Mouse (Mus musculus): ENCODE results near the gene Amigo2. TPM values are rescaled to one million over a fixed set of nuclear protein-coding genes. Genes with fewer than 3 reads are reported as not detected.

The Amigo2 gene
- polyA plus RNA-seq, 1 experiment, result not detected

GRCm38 (mm10) chr15:97206506-97206905 is 40.6 kb downstream of the Amigo2 start:
- Histone ChIP-seq H3K9me3 (ENCODE audit: control insufficient read depth, low read length) (no peaks in the 10 kb centered on the region), H3K27me3 (ENCODE audit: control insufficient read depth) (no peaks in the 10 kb centered on the region), H3K4me1 (ENCODE audit: control insufficient read depth) (no peaks in the 10 kb centered on the region), H3K36me3 (ENCODE audit: control insufficient read depth) (no peaks in the 10 kb centered on the region), H3K4me3 (replicated peaks) (no peak overlapping the region)
- TF ChIP-seq TAL1 (IDR thresholded peaks at IDR 0.05; ENCODE audit: low read length) (no peak), GATA1 (IDR thresholded peaks at IDR 0.05; ENCODE audit: low read length) (no peak)

DNA sequence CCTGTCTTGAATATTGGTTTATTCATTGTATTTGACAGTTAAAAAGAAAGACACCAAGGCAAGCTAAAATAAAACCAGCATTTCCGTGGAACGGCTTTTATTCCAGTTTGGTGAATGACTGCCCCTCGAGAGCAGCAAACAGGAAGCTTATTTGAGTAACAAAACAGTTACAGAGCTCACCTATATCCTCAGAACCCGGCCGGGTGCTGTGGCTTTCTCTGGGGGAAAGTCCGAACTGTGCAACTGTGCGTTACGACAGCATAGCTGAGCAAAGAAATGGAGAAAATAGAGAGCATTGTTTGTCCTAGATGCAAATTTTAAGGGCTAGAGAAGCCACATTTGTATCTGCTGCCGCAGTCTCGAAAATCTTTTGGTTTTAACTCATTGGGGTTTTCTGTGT is 41.3 kb downstream of the Amigo2 start:
- Histone ChIP-seq H3K9me3 (ENCODE audit: control insufficient read depth, low read length) (no peaks in the 10 kb centered on the region), H3K27me3 (ENCODE audit: control insufficient read depth) (no peaks in the 10 kb centered on the region), H3K4me3 (replicated peaks) (no peak overlapping the region), H3K36me3 (ENCODE audit: control insufficient read depth) (no peaks in the 10 kb centered on the region), H3K4me1 (ENCODE audit: control insufficient read depth) (no peaks in the 10 kb centered on the region)
- TF ChIP-seq GATA1 (IDR thresholded peaks at IDR 0.05; ENCODE audit: low read length) (no peak), TAL1 (IDR thresholded peaks at IDR 0.05; ENCODE audit: low read length) (no peak)

DNA sequence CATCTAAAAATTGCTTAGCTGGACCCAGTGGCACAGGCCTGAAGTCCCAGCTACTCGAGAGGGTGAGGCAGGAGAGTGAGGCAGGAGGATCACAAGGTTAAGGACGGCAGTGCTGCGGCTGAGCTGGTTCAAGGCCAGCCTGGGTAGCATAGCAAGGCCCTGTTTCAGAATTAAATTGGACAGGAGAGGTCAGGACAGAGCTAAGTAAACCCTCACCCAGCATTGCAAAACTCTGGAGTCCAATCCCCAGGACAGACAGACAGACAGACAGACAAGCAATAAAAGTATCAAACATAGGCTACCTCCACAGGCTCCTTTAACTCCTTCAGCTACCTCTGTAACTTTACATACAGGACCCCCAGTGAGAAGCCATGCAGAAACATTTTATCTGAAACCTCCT is 42.2 kb downstream of the Amigo2 start:
- no peaks in the 10 kb centered on the region for H3K27me3 ChIP-seq (ENCODE audit: control insufficient read depth)
- H3K36me3 ChIP-seq (ENCODE audit: control insufficient read depth), result no peaks in the 10 kb centered on the region
- TF ChIP-seq GATA1 (IDR thresholded peaks at IDR 0.05; ENCODE audit: low read length) (no peak), TAL1 (IDR thresholded peaks at IDR 0.05; ENCODE audit: low read length) (no peak)
- no peaks in the 10 kb centered on the region for H3K4me1 ChIP-seq (ENCODE audit: control insufficient read depth)
- no peak overlapping the region for H3K4me3 ChIP-seq (replicated peaks)
- H3K9me3 ChIP-seq (ENCODE audit: control insufficient read depth, low read length), result no peaks in the 10 kb centered on the region

DNA sequence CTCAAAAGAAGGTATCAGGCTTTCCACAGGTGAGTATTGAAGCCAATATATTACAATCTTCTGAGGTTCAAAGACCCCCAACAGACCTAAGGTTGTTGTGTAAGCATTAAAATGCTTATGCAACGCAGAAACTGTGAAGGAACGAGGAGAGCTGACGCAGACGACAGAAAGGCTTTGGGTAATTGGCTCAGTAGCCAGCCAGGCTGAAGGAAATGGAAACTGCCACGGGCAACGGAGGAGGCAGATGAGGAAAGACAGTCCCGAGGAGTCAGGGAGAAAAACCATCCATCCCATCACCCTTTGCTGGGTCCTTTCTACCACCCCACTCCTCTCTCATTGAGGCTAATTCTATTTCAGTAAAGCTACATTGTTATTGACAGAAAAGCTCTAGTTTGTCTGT is 50.4 kb downstream of the Amigo2 start:
- Histone ChIP-seq H3K4me1 (ENCODE audit: control insufficient read depth) (no peaks in the 10 kb centered on the region), H3K27me3 (ENCODE audit: control insufficient read depth) (no peaks in the 10 kb centered on the region), H3K36me3 (ENCODE audit: control insufficient read depth) (no peaks in the 10 kb centered on the region), H3K4me3 (replicated peaks) (no peak overlapping the region), H3K9me3 (ENCODE audit: control insufficient read depth, low read length) (no peaks in the 10 kb centered on the region)
- TF ChIP-seq TAL1 (IDR thresholded peaks at IDR 0.05; ENCODE audit: low read length) (no peak), GATA1 (IDR thresholded peaks at IDR 0.05; ENCODE audit: low read length) (no peak)

DNA sequence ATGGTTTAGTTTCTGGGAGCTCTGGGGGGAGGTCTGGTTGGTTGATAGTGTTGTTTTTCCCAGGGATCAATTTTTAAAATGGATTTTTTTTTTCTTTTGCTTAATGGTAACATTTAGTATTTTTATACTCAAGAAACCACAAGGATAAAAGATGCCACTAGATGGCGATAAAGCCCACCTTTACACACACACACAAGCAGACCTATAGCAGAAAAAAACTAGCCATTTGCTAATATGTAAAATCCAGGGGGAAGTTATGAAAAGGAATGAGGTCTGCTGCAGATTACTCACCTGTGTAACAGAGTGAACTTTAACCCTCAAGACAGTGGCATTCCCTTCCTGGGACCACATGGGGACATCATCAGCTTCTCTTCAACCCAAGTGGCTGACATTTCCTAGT is 51.5 kb downstream of the Amigo2 start:
- no peak for TF ChIP-seq TAL1 (IDR thresholded peaks at IDR 0.05; ENCODE audit: low read length)
- no peak for TF ChIP-seq GATA1 (IDR thresholded peaks at IDR 0.05; ENCODE audit: low read length)
- H3K4me3 ChIP-seq (replicated peaks), result no peak overlapping the region
- no peaks in the 10 kb centered on the region for H3K36me3 ChIP-seq (ENCODE audit: control insufficient read depth)
- H3K4me1 ChIP-seq (ENCODE audit: control insufficient read depth), result no peaks in the 10 kb centered on the region
- H3K27me3 ChIP-seq (ENCODE audit: control insufficient read depth), result no peaks in the 10 kb centered on the region
- no peaks in the 10 kb centered on the region for H3K9me3 ChIP-seq (ENCODE audit: control insufficient read depth, low read length)

Other genes starting within 250 kb of the Amigo2 start
- gene Slc38a4, start 191.3 kb downstream of the Amigo2 start, polyA plus RNA-seq (2012), result 0.01 TPM in 1 of 2 replicates, not detected in the other
- 1.0 and 1.2 TPM in 2 replicates for gene Pced1b, start 180 bp downstream of the Amigo2 start, polyA plus RNA-seq (2012)

Measured in erythroblast, embryonic 14.5 days (primary cell).